Comparison of ENCODE assay signal across 21 mouse cellular contexts in the genomic region with DNA sequence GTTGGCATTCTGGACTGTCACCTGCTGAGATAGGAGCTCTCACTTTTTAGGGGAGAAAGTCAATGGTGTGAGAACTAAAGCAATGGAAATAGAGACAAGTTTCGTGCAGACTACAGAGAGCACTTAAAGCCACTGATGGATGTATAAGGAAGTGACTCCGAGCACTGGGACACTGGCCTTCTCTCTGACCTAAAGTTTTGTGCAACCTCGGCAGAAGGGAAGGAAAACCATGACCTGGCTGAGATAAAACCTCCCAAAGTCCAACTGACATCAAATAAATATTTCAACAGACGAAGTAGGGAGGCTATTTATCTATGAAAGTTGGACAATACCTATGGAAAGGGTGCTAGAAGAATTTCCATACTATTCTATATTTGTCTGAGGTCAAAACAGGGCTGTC.
A peak's percentile ranks its signal among the peaks of the same experiment; 100 is the strongest.
DNase-seq lines count a peak whose midpoint lies in the region; ATAC-seq and TF ChIP-seq lines count a peak whose summit lies in the region.
"Had no signal": no experiment of that assay in that cellular context is flagged by ENCODE, and none has a peak within 500 bp of the region (broad histone marks: within the 10 kb centered on the region; RNA-seq: fewer than 3 reads in every experiment).

No protein-coding gene starts in this region.

- H3K4me3 ChIP-seq in liver, adult 2 months (ENCODE audit: insufficient read depth, low read depth, low read length), result no peak overlapping the region
- no peak overlapping the region for H3K4me3 ChIP-seq in liver, embryonic 11.5 days (ENCODE audit: low read depth, low read length)
- no peak overlapping the region for H3K4me3 ChIP-seq in intestine, embryonic 16.5 days (ENCODE audit: low read length)

- DNase-seq in liver, adult 2 months (ENCODE audit: extremely low read depth, low read depth, low spot score), result peak; percentile 70
- no peak for DNase-seq in liver, embryonic 11.5 days (ENCODE audit: low spot score)
- no peak for DNase-seq in gastrocnemius, postnatal 4 days (ENCODE audit: low spot score in 2 of 2)
- DNase-seq: adrenal gland, adult 2 months; adrenal gland, adult 8-10 months; adrenal gland, postnatal 10 days; adrenal gland, postnatal 14 days; adrenal gland, postnatal 25 days; adrenal gland, postnatal 36 days; B cell, adult 2 months; cerebellum, adult 11 months; cerebellum, adult 11-12 months; cerebellum, adult 18-20 months had no signal

- H3K4me2 ChIP-seq in liver, embryonic 11.5 days, result no peak overlapping the region
- H3K4me2 ChIP-seq in intestine, embryonic 16.5 days (ENCODE audit: low read depth, low read length), result no peak overlapping the region

- H3K27me3 ChIP-seq in liver, adult 2 months (ENCODE audit: control insufficient read depth, insufficient read depth, low read length), result no peaks in the 10 kb centered on the region
- H3K27me3 ChIP-seq in liver, embryonic 11.5 days (replicated peaks; ENCODE audit: control insufficient read depth, insufficient read depth, low read length), result no peaks in the 10 kb centered on the region
- H3K27me3 ChIP-seq in intestine, embryonic 16.5 days (replicated peaks; ENCODE audit: control insufficient read depth, insufficient read depth, low read length), result no peaks in the 10 kb centered on the region
- H3K27me3 ChIP-seq: CH12.LX, Patski had no signal

- no peaks in the 10 kb centered on the region for H3K36me3 ChIP-seq in liver, adult 2 months (ENCODE audit: control insufficient read depth, insufficient read depth, low read length)
- H3K36me3 ChIP-seq in liver, embryonic 11.5 days (ENCODE audit: control insufficient read depth, insufficient read depth, low read length), result no peaks in the 10 kb centered on the region
- H3K36me3 ChIP-seq in intestine, embryonic 16.5 days (ENCODE audit: control insufficient read depth, insufficient read depth, low read length), result no peaks in the 10 kb centered on the region
- H3K36me3 ChIP-seq: G1E had no signal

- 0 out of 2 replicates have a peak, but pooled peaks cover 3% of the 10 kb centered on the region for H3K4me1 ChIP-seq in liver, adult 2 months (ENCODE audit: control insufficient read depth, insufficient read depth, low read length)
- H3K4me1 ChIP-seq in liver, embryonic 11.5 days (replicated peaks; ENCODE audit: control insufficient read depth, insufficient read depth, low read length), result no peaks in the 10 kb centered on the region
- no peaks in the 10 kb centered on the region for H3K4me1 ChIP-seq in intestine, embryonic 16.5 days (ENCODE audit: control insufficient read depth, insufficient read depth, low read length)

- 20% methylated on average over 4 of the region's 4 CpGs for WGBS in liver, adult 2 months
- 39% methylated on average over 4 of the region's 4 CpGs for WGBS in liver, embryonic 11.5 days
- 76% methylated on average over 4 of the region's 4 CpGs for WGBS in intestine, embryonic 16.5 days

- TF ChIP-seq POLR2A in liver, adult 2 months (IDR thresholded peaks at IDR 0.05; ENCODE audit: extremely low read depth, insufficient read depth, low read length), result no peak

- no peak overlapping the region for H3K9ac ChIP-seq in liver, adult 2 months (ENCODE audit: low read depth, low read length)
- no peak overlapping the region for H3K9ac ChIP-seq in liver, embryonic 11.5 days (ENCODE audit: low read depth, low read length)
- H3K9ac ChIP-seq in intestine, embryonic 16.5 days (ENCODE audit: low read depth, low read length), result no peak overlapping the region

- H3K9me3 ChIP-seq in liver, embryonic 11.5 days (ENCODE audit: control insufficient read depth, low read length), result no peaks in the 10 kb centered on the region
- no peaks in the 10 kb centered on the region for H3K9me3 ChIP-seq in intestine, embryonic 16.5 days (ENCODE audit: control insufficient read depth, low read length)

- H3K27ac ChIP-seq in liver, adult 2 months (replicated peaks; ENCODE audit: insufficient read depth, low read depth, low read length), result no peak overlapping the region
- H3K27ac ChIP-seq in liver, embryonic 11.5 days (ENCODE audit: low read depth, low read length), result no peak overlapping the region
- H3K27ac ChIP-seq in intestine, embryonic 16.5 days (ENCODE audit: low read length), result no peak overlapping the region

- no peaks in the 10 kb centered on the region for H3K79me2 ChIP-seq in liver, adult 2 months (ENCODE audit: control insufficient read depth, insufficient read depth, low read length)

- no peak for ATAC-seq in liver, embryonic 11.5 days (replicated peaks; ENCODE audit: low FRiP score)
- ATAC-seq in granulocyte monocyte progenitor cell, adult 5-6 weeks (replicated peaks; ENCODE audit: poor library complexity, severe bottlenecking), result peak; percentile 52; the same call in 1 of the 2 replicates
- ATAC-seq in megakaryocyte, adult 5-6 weeks (ENCODE audit: poor library complexity, severe bottlenecking), result 0 out of 2 replicates have a peak, but pooled peaks have one; percentile 38
- no peak for ATAC-seq in intestine, embryonic 16.5 days
- ATAC-seq: activated CD4-positive, CD25-positive, alpha-beta regulatory T cell, adult 4 months; CD4-positive, CD25-positive, alpha-beta regulatory T cell, adult 4 months; Patski had no signal

- TF ChIP-seq CTCF in liver, adult 2 months (IDR thresholded peaks at IDR 0.05; ENCODE audit: low read depth, low read length), result no peak

Comparison
In these comparisons a context has a peak if more than half of its experiments do, and no peak if none do; other contexts are left out.
1. ATAC-seq: peak in granulocyte monocyte progenitor cell, adult 5-6 weeks (single experiment) and megakaryocyte, adult 5-6 weeks (single experiment); none in liver, embryonic 11.5 days (single experiment) and intestine, embryonic 16.5 days (single experiment).